Mouse (Mus musculus) neural tube, embryonic 12.5 days (tissue): Measurements from ENCODE around the gene Tnfrsf13c. TPM values are rescaled to one million over a fixed set of nuclear protein-coding genes. Genes with fewer than 3 reads are reported as not detected.

Source experiments
- ATAC-seq: fragments of 200-750 bp; cut with Nextera tagmentation; 2 replicates; pipeline ENCODE4 v1.8.0; 2017; ENCODE audit warnings: low read depth, mild to moderate bottlenecking, moderate TSS enrichment, moderate library complexity; ENCODE audit not compliant: low FRiP score
- H3K27ac ChIP-seq: fragments of 300-500 bp; sonication (generic); 2 replicates; pipeline ENCODE4 v1.5.1; 2016
- H3K27me3 ChIP-seq: fragments of 300-500 bp; sonication (generic); replicated peaks from 2 replicates; pipeline ENCODE4 v1.6.1; 2016; ENCODE audit warnings: mild to moderate bottlenecking
- H3K36me3 ChIP-seq: fragments of 300-500 bp; sonication (generic); 2 replicates; pipeline ENCODE4 v1.6.1; 2016; ENCODE audit warnings: mild to moderate bottlenecking
- H3K4me1 ChIP-seq: fragments of 300-500 bp; sonication (generic); 2 replicates; pipeline ENCODE4 v1.6.1; 2016
- H3K4me2 ChIP-seq: fragments of 300-500 bp; sonication (generic); replicated peaks from 2 replicates; pipeline ENCODE4 v1.6.1; 2016; ENCODE audit warnings: mild to moderate bottlenecking
- H3K4me3 ChIP-seq: fragments of 300-500 bp; sonication (generic); 2 replicates; pipeline ENCODE4 v1.5.1; 2016
- H3K9ac ChIP-seq: fragments of 300-500 bp; sonication (generic); 2 replicates; pipeline ENCODE4 v1.6.1; 2016; ENCODE audit warnings: mild to moderate bottlenecking
- H3K9me3 ChIP-seq: fragments of 300-500 bp; sonication (generic); 2 replicates; pipeline ENCODE4 v1.6.1; 2016; ENCODE audit warnings: mild to moderate bottlenecking
- WGBS: fragments of 180-500 bp; shearing (Covaris S2); methylation state at CpG from one replicate; pipeline ENCODE4 v1.1.7; 2016; 5-methylcytosine and 5-hydroxymethylcytosine counted together
- polyA plus RNA-seq: library from polyadenylated mRNA; unstranded; fragments of >200 nt; fragmentation: Nextera tagmentation; extraction: Ambion mirVana; gene quantifications from 2 replicates; pipeline ENCODE4 v1.2.1, GENCODE M21; 2016

Tnfrsf13c gene
- polyA plus RNA-seq, 1 experiment from 2014 or later, result 0.22 TPM

GRCm38 (mm10) chr15:82211911-82212751 is 12.0 kb downstream of the Tnfrsf13c start:
- peak overlapping the region; percentile 40 for H3K4me3 ChIP-seq
- H3K27me3 ChIP-seq, result peaks cover 92% of the 10 kb centered on the region
- H3K4me2 ChIP-seq, result peak overlapping the region; percentile 64
- peak; percentile 45; the same call in 1 of the 2 replicates for ATAC-seq
- H3K36me3 ChIP-seq, result no peaks in the 10 kb centered on the region; the same call in 1 of the 2 replicates
- no peaks in the 10 kb centered on the region for H3K9me3 ChIP-seq
- under 1% methylated on average over 112 of the region's 112 CpGs for WGBS
- H3K27ac ChIP-seq, result no peak overlapping the region
- peaks cover 38% of the 10 kb centered on the region for H3K4me1 ChIP-seq
- H3K9ac ChIP-seq, result peak overlapping the region; percentile 42

DNA sequence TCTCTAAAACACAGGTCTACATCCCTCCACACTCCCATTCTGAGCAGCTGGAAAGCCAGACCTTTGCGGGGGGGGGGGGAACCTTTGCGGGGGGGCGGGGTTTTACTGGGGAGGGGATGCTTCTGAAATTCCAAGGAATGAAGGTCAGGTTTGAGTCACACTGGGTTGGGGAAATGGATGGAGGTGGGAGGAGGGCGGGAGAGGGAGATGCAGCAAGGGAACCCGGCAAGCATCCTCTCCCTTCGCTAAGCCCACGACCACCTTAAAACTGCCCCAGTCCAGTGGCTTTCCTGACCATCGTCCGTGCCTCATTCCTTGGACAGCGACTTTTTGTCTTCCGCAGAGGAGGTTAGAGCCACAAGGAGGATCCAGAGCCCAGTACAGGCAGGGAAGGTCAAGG is 12.9 kb downstream of the Tnfrsf13c start:
- Histone ChIP-seq H3K9ac (no peak overlapping the region), H3K4me1 (peaks cover 38% of the 10 kb centered on the region), H3K4me3 (no peak overlapping the region), H3K27me3 (peaks cover 93% of the 10 kb centered on the region), H3K9me3 (no peaks in the 10 kb centered on the region), H3K27ac (no peak overlapping the region), H3K36me3 (peaks cover 3% of the 10 kb centered on the region; the same call in 1 of the 2 replicates), H3K4me2 (peak overlapping the region; percentile 64)
- no peak for ATAC-seq
- WGBS, result 3% methylated on average over 11 of the region's 11 CpGs

- Histone ChIP-seq H3K4me1 (peaks cover 36% of the 10 kb centered on the region), H3K27me3 (peaks cover 95% of the 10 kb centered on the region), H3K4me2 (no peak overlapping the region), H3K36me3 (peaks cover 8% of the 10 kb centered on the region), H3K9ac (no peak overlapping the region), H3K9me3 (no peaks in the 10 kb centered on the region), H3K4me3 (no peak overlapping the region), H3K27ac (no peak overlapping the region)
- WGBS, result 35% methylated on average over 1 of the region's 1 CpGs
- ATAC-seq, result no peak
Observed at GRCm38 (mm10) chr15:82210801-82211200, 13.4 kb downstream of the Tnfrsf13c start.

DNA sequence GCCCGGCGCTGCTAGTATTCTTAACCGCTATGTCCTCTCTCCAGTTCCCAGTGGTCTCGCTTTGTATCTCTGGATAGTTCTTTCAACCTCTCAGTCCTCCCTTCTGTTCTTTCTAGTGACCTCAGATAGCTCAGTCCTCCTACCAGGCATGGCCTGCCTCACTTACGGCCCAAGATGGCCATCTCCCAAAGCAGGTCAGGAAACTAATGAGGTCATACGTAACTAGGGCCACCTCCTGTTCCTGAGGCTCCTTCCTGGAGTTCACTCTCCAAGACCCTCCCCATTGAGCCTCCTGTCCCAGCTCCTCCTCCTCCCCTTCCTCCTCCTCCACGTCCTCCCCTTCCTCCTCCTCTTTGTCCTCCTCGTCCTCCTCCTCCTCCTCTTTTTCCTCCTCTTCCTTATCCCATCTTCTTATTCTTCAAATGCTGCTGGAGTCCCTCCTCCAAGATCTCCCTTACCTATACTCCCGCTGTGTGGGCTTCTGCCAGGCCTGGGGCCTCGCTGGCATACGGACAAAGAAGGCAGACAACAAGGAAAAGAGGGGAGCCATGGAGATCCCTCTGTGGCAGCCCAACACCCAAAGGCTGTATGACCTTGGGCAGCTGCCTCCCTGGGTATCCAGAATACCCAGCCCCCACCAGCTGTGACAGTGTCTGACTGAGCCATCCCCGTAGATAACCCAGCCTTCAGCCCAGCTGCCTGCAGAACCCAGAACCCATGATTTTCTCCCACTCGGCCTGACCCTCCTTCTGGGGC is 14.7 kb downstream of the Tnfrsf13c start:
- H3K4me2 ChIP-seq, result no peak overlapping the region
- H3K4me3 ChIP-seq, result no peak overlapping the region
- ATAC-seq, result no peak

GRCm38 (mm10) chr15:82208307-82208706 is 15.9 kb downstream of the Tnfrsf13c start:
- Histone ChIP-seq H3K36me3 (peaks cover 33% of the 10 kb centered on the region), H3K4me3 (no peak overlapping the region), H3K9ac (no peak overlapping the region), H3K4me1 (peaks cover 36% of the 10 kb centered on the region), H3K9me3 (no peaks in the 10 kb centered on the region), H3K4me2 (no peak overlapping the region), H3K27me3 (peaks cover 82% of the 10 kb centered on the region), H3K27ac (no peak overlapping the region)
- ATAC-seq, result no peak
- 83% methylated on average over 8 of the region's 8 CpGs for WGBS

More for the DNA sequence above, 14.7 kb downstream of the Tnfrsf13c start:
- Histone ChIP-seq H3K9ac (no peak overlapping the region), H3K27me3 (peaks cover 92% of the 10 kb centered on the region), H3K4me1 (peaks cover 36% of the 10 kb centered on the region), H3K9me3 (no peaks in the 10 kb centered on the region), H3K27ac (no peak overlapping the region), H3K36me3 (peaks cover 21% of the 10 kb centered on the region)
- WGBS, result 79% methylated on average over 13 of the region's 13 CpGs

DNA sequence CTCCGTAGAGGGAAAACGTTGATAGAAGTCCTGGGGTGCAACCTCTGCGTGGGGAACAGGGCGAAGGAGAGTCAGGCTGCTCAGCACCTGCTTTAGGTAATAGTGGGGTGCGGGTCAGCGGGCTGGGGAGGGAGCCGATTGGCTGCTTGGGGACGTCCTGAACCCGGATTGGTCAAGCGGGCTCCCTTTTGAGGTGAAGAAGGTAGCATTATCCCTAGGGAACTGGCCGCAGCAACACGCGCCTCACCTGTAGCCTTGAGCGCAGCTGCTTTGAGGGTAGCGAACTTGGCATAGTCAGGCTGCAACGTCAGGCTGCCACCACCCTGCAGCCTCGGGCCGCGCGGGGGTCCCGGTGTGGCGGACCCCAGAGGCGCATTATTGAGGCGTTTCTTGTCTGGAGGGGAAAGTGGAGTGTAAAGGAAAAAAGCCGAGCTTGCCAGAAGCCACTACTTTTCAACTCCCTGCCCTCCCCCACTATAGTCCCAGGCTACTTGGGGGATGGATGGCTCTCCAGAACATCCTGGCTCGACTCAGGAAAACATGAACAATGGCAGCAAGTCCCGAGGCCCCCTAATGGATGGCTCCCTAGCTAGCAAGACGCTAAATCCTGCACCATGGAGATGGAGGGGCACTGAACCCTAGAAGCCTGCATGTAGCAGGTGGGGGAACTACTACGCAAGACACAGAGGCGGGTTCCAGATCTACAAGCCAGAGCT is 16.5 kb downstream of the Tnfrsf13c start:
- Histone ChIP-seq H3K9ac (no peak overlapping the region), H3K27me3 (peaks cover 76% of the 10 kb centered on the region), H3K9me3 (no peaks in the 10 kb centered on the region), H3K27ac (no peak overlapping the region), H3K4me3 (no peak overlapping the region), H3K4me2 (peak overlapping the region; percentile 23), H3K4me1 (peaks cover 33% of the 10 kb centered on the region), H3K36me3 (peaks cover 39% of the 10 kb centered on the region)
- 18% methylated on average over 30 of the region's 30 CpGs for WGBS
- no peak for ATAC-seq

DNA sequence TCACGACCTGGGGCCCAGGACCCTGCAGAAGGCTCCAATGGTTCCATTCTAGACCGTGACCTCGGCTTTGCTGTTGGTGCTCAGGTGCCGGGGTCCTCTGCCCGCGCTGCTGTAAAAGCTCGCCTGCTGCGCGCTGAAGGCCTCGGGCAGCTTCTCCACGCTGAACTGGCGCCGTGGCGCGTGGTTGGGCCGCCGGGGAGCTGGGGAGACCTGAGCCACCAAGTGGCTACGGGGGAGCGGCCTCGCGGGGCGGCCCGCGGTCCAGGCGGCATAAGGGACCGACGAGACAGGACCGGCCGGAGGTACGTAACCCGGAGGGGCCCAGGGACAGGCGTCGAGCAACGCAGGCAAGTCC is 17.1 kb downstream of the Tnfrsf13c start:
- peaks cover 45% of the 10 kb centered on the region for H3K36me3 ChIP-seq
- peaks cover 27% of the 10 kb centered on the region for H3K4me1 ChIP-seq
- no peak for ATAC-seq
- no peak overlapping the region for H3K9ac ChIP-seq
- H3K27ac ChIP-seq, result no peak overlapping the region
- H3K4me2 ChIP-seq, result peak overlapping the region; percentile 23
- no peaks in the 10 kb centered on the region for H3K9me3 ChIP-seq
- peaks cover 70% of the 10 kb centered on the region for H3K27me3 ChIP-seq
- H3K4me3 ChIP-seq, result no peak overlapping the region
- WGBS, result 11% methylated on average over 34 of the region's 34 CpGs

DNA sequence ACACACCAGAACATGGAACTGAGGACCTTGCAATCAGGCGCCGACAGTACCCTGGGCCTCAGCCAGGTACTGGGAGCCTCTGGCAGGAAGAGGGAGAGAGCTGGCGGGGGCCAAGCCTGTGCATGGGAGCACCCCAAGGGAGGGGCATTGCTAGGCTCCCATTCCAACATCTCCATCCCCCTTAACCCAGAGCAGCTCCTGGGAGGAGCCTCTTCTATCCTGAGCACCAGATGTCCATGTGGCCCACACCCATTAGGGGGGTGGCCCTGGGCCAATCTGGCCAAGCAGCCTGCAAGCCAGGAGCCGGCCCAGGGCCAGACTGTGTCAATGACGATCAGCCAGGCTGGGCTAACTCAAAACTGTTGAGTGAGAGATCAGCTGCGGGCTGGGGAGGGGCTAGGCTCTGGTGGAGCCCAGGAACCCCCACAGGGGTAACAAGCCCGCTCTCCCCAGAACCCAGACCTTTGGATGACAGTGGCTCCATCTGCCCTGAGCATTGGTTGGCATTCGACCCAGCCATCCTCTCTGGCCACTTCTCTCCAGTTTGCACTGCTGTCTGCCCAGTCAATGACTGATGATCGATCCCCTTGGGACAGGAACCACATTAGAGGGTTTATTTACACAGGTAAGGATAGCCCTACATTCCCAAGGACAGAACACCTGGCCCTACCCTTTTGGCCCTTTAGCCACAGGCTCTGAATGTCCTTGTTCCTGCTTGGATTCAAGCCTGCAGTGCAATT is 17.6 kb downstream of the Tnfrsf13c start:
- Histone ChIP-seq H3K4me1 (peaks cover 22% of the 10 kb centered on the region), H3K4me2 (peak overlapping the region; percentile 23; the same call in 1 of the 2 replicates), H3K4me3 (no peak overlapping the region), H3K9ac (no peak overlapping the region), H3K36me3 (peaks cover 50% of the 10 kb centered on the region), H3K27ac (no peak overlapping the region), H3K9me3 (no peaks in the 10 kb centered on the region), H3K27me3 (peaks cover 64% of the 10 kb centered on the region)
- 61% methylated on average over 9 of the region's 9 CpGs for WGBS
- peak; percentile 38; the same call in 1 of the 2 replicates for ATAC-seq

DNA sequence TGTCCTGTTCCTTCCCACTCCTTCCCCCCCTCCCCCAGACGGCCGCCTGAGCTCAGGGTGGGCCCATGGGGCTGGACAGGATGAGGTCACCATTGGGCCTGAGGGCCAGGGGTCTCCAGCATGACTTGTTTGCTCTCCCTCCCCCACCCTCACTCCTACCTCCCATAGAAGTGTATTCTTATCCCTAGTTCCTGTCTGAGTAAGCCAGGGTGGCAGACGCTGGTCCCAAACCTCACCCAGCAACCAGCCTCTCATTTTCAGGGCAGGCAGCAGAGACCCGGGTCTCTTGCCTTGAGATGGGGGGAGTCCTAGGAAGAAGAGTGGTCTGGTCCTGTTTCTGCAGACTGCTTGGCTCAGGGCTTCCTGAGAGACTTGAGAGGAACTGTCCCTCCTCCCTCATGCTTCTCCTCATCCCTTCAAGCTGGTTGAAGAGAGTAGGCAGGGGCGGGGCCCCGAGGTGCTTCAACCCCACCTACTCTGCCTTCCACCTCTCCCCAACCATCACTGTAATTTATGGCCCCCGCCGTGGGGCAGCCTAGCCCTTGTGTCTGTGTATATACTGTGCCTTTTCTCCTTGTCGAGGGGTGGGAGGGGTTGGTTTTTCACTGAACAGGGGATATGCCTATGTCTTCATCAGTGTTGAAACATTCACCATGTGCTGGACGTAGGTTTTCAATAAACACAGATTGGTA is 19.3 kb downstream of the Tnfrsf13c start:
- H3K27ac ChIP-seq, result no peak overlapping the region
- no peak overlapping the region for H3K4me3 ChIP-seq
- no peak for ATAC-seq

DNA sequence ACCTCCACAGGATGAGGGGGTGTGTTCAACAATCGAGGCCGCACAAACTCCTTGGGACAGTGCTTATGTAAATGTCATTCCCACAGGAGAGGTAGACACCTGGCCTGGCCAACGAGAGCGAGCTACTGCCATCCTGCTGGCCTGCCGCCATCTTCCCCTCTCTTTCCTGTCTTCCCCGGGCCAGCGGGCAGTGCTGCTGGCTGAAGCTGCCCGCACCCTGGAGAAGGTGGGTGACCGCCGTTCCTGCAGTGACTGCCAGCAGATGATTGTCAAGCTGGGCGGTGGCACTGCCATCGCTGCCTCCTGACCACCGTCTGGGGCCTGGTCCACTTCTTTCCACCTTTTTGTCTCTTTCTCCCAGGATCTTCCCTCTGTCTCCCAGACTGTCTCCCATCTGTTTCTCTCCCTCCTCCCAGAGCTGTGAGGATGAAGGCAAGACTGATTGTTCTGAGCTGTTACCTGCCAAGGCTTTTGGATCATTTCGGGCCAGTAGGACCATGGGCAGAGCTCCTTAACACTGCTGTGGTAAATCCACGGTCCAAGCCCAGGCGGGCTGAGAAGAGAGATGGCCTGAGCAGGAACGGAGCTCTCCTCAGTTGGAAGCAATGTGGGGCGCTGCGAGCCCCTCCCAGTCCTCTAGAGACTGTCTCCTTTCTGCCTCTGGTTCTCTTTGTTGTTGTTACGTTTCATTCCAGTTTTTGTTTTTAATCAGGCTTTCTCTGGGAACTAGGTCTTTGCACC is 20.4 kb downstream of the Tnfrsf13c start:
- peak overlapping the region; percentile 26; the same call in 1 of the 2 replicates for H3K27ac ChIP-seq
- H3K9ac ChIP-seq, result no peak overlapping the region; the same call in 1 of the 2 replicates
- H3K4me3 ChIP-seq, result no peak overlapping the region
- no peaks in the 10 kb centered on the region for H3K9me3 ChIP-seq
- 82% methylated on average over 20 of the region's 20 CpGs for WGBS
- H3K4me1 ChIP-seq, result peaks cover 20% of the 10 kb centered on the region
- ATAC-seq, result no peak
- no peak overlapping the region for H3K4me2 ChIP-seq
- H3K36me3 ChIP-seq, result peaks cover 76% of the 10 kb centered on the region
- H3K27me3 ChIP-seq, result peaks cover 39% of the 10 kb centered on the region

More for the DNA sequence above, 19.3 kb downstream of the Tnfrsf13c start:
- Histone ChIP-seq H3K4me1 (peaks cover 20% of the 10 kb centered on the region), H3K27me3 (peaks cover 47% of the 10 kb centered on the region), H3K4me2 (no peak overlapping the region), H3K9me3 (no peaks in the 10 kb centered on the region), H3K9ac (no peak overlapping the region), H3K36me3 (peaks cover 65% of the 10 kb centered on the region)
- WGBS, result 62% methylated on average over 10 of the region's 10 CpGs
